In genomic region chr3:83076563-83076962, GRCm38 (mm10) we compare ENCODE assay signal across 10 mouse cellular contexts. TPM values are rescaled to one million over a fixed set of nuclear protein-coding genes. Genes with fewer than 3 reads are reported as not detected.
DNase-seq lines count a peak whose midpoint lies in the region; ATAC-seq and TF ChIP-seq lines count a peak whose summit lies in the region.
"Had no signal": no experiment of that assay in that cellular context is flagged by ENCODE, and none has a peak within 500 bp of the region (broad histone marks: within the 10 kb centered on the region; RNA-seq: fewer than 3 reads in every experiment).

No protein-coding gene starts in this region.

- TF ChIP-seq POLR2A in brain, embryonic 14.5 days (IDR thresholded peaks at IDR 0.05; ENCODE audit: borderline replicate concordance, extremely low read depth, insufficient read depth, insufficient read length, poor library complexity, severe bottlenecking) = no peak
- no peak for TF ChIP-seq POLR2A in kidney, adult 2 months (IDR thresholded peaks at IDR 0.05; ENCODE audit: low read depth, low read length)

- no peak for TF ChIP-seq CTCF in brain, embryonic 14.5 days (IDR thresholded peaks at IDR 0.05; ENCODE audit: borderline replicate concordance, extremely low read depth, insufficient read depth, insufficient read length)
- TF ChIP-seq CTCF in kidney, adult 2 months (conservative IDR thresholded peaks at IDR 0.05; ENCODE audit: insufficient read depth, insufficient read length, low read depth, low read length) = no peak

- H3K4me3 ChIP-seq in hindbrain, embryonic 11.5 days (ENCODE audit: low read depth, low read length) = no peak overlapping the region
- no peak overlapping the region for H3K4me3 ChIP-seq in hindbrain, embryonic 10.5 days
- H3K4me3 ChIP-seq in kidney, adult 2 months (ENCODE audit: insufficient read depth, low read depth, low read length) = no peak overlapping the region

- no peaks in the 10 kb centered on the region for H3K4me1 ChIP-seq in hindbrain, embryonic 11.5 days (replicated peaks; ENCODE audit: control insufficient read depth, insufficient read depth, low read length)
- peaks cover 20% of the 10 kb centered on the region for H3K4me1 ChIP-seq in hindbrain, embryonic 10.5 days (replicated peaks)
- no peaks in the 10 kb centered on the region for H3K4me1 ChIP-seq in kidney, adult 2 months (ENCODE audit: control insufficient read depth, insufficient read depth, low read length)

- no peaks in the 10 kb centered on the region for H3K27me3 ChIP-seq in hindbrain, embryonic 11.5 days (ENCODE audit: control insufficient read depth, insufficient read depth, low read length)
- no peaks in the 10 kb centered on the region for H3K27me3 ChIP-seq in hindbrain, embryonic 10.5 days (ENCODE audit: insufficient read depth, poor library complexity, severe bottlenecking)
- H3K27me3 ChIP-seq in kidney, adult 2 months (replicated peaks; ENCODE audit: control insufficient read depth, insufficient read depth, low read length) = no peaks in the 10 kb centered on the region

- no peaks in the 10 kb centered on the region for H3K9me3 ChIP-seq in hindbrain, embryonic 11.5 days (ENCODE audit: control insufficient read depth, low read length)
- no peaks in the 10 kb centered on the region for H3K9me3 ChIP-seq in hindbrain, embryonic 10.5 days

- H3K4me2 ChIP-seq in hindbrain, embryonic 11.5 days (replicated peaks; ENCODE audit: low read depth, low read length) = no peak overlapping the region

- H3K36me3 ChIP-seq in hindbrain, embryonic 11.5 days (ENCODE audit: control insufficient read depth, insufficient read depth, low read length) = no peaks in the 10 kb centered on the region
- peaks cover 23% of the 10 kb centered on the region for H3K36me3 ChIP-seq in hindbrain, embryonic 10.5 days
- peaks cover 3% of the 10 kb centered on the region; the same call in 1 of the 2 replicates for H3K36me3 ChIP-seq in kidney, adult 2 months (ENCODE audit: control insufficient read depth, insufficient read depth, low read length)

- no peak overlapping the region for H3K27ac ChIP-seq in hindbrain, embryonic 11.5 days (ENCODE audit: low read depth, low read length)
- H3K27ac ChIP-seq in hindbrain, embryonic 10.5 days = no peak overlapping the region
- no peak overlapping the region for H3K27ac ChIP-seq in kidney, adult 2 months (ENCODE audit: insufficient read depth, low read depth, low read length)

- DNase-seq in hindbrain, embryonic 11.5 days (ENCODE audit: low spot score) = peak; percentile 17
- DNase-seq in hindbrain, embryonic 10.5 days (ENCODE audit: low spot score) = no peak
- peak; percentile 66 for DNase-seq in brain, embryonic 14.5 days (ENCODE audit: low read depth)
- DNase-seq in heart, adult 9 months (ENCODE audit: low spot score in 2 of 2) = peak; percentile 40 to 49
- peak; percentile 27 to 76 for DNase-seq in lung, postnatal 4 days
- DNase-seq in thymus, postnatal 4 days = no peak
- DNase-seq in kidney, adult 2 months = no peak
- no peak for DNase-seq in kidney, postnatal 36 days
- DNase-seq: adrenal gland, adult 2 months; liver, postnatal 0 days had no signal

- no peak overlapping the region for H3K9ac ChIP-seq in hindbrain, embryonic 11.5 days (ENCODE audit: low read depth, low read length)
- H3K9ac ChIP-seq: liver, postnatal 0 days had no signal

- WGBS in hindbrain, embryonic 11.5 days = 48% methylated on average over 2 of the region's 3 CpGs
- 35% methylated on average over 3 of the region's 3 CpGs for WGBS in hindbrain, embryonic 10.5 days
- WGBS in kidney, adult 2 months = 18% methylated on average over 3 of the region's 3 CpGs

- no peak for ATAC-seq in hindbrain, embryonic 11.5 days (ENCODE audit: low FRiP score)
- ATAC-seq: liver, postnatal 0 days had no signal

RNA-seq across cellular contexts. Expression of gene Plrg1, which starts 21.2 kb away (rescaled TPM):
- 133 and 146 TPM in 2 replicates for polyA plus RNA-seq in hindbrain, embryonic 11.5 days (2014; fragmentation: Nextera tagmentation; extraction: Ambion mirVana)
- 138 and 139 TPM in 2 replicates for polyA plus RNA-seq in hindbrain, embryonic 10.5 days (2016; fragmentation: Nextera tagmentation; extraction: Ambion mirVana)
- 87.6 and 101 TPM in 2 replicates for polyA plus RNA-seq in brain, embryonic 14.5 days (2012; rRNA removed)
- polyA plus RNA-seq in kidney, adult 2 months (2012; rRNA removed) = 33.1 and 33.3 TPM in 2 replicates

RNA-seq across cellular contexts. Expression of gene Fgb, which starts 26.9 kb away (rescaled TPM):
- 0.11 TPM in 1 of 2 replicates, not detected in the other for polyA plus RNA-seq in hindbrain, embryonic 11.5 days (2014; fragmentation: Nextera tagmentation; extraction: Ambion mirVana)
- polyA plus RNA-seq in hindbrain, embryonic 10.5 days (2016; fragmentation: Nextera tagmentation; extraction: Ambion mirVana) = not detected in 2 replicates
- 0.06 and 0.08 TPM in 2 replicates for polyA plus RNA-seq in brain, embryonic 14.5 days (2012; rRNA removed)
- 1.1 and 1.5 TPM in 2 replicates for polyA plus RNA-seq in kidney, adult 2 months (2012; rRNA removed)

RNA-seq across cellular contexts. Expression of gene Fga, which starts 50.7 kb away (rescaled TPM):
- polyA plus RNA-seq in hindbrain, embryonic 11.5 days (2014; fragmentation: Nextera tagmentation; extraction: Ambion mirVana) = 0.14 TPM in 1 of 2 replicates, not detected in the other
- polyA plus RNA-seq in hindbrain, embryonic 10.5 days (2016; fragmentation: Nextera tagmentation; extraction: Ambion mirVana) = not detected in 2 replicates
- polyA plus RNA-seq in brain, embryonic 14.5 days (2012; rRNA removed) = 0.09 and 0.10 TPM in 2 replicates
- 5.0 and 5.5 TPM in 2 replicates for polyA plus RNA-seq in kidney, adult 2 months (2012; rRNA removed)

RNA-seq across cellular contexts. Expression of gene Dchs2, which starts 51.2 kb away (rescaled TPM):
- polyA plus RNA-seq in hindbrain, embryonic 11.5 days (2014; fragmentation: Nextera tagmentation; extraction: Ambion mirVana) = 1.2 and 1.6 TPM in 2 replicates
- 0.42 and 0.59 TPM in 2 replicates for polyA plus RNA-seq in hindbrain, embryonic 10.5 days (2016; fragmentation: Nextera tagmentation; extraction: Ambion mirVana)
- polyA plus RNA-seq in brain, embryonic 14.5 days (2012; rRNA removed) = 0.69 and 1.8 TPM in 2 replicates
- polyA plus RNA-seq in kidney, adult 2 months (2012; rRNA removed) = 0.03 TPM in 2 replicates

Comparison
In these comparisons a context has a peak if more than half of its experiments do, and no peak if none do; other contexts are left out.
1. DNase-seq: peak in hindbrain, embryonic 11.5 days (single experiment), brain, embryonic 14.5 days (single experiment), heart, adult 9 months (2 of 2) and lung, postnatal 4 days (2 of 2); none in hindbrain, embryonic 10.5 days (single experiment), thymus, postnatal 4 days (single experiment), kidney, adult 2 months (single experiment) and kidney, postnatal 36 days (0 of 2).